Mouse (Mus musculus): ENCODE data around the gene Cxcl2. TPM values are rescaled to one million over a fixed set of nuclear protein-coding genes. Genes with fewer than 3 reads are reported as not detected.

Cxcl2 gene
- polyA plus RNA-seq, 1 experiment from 2014 or later = not detected

DNA sequence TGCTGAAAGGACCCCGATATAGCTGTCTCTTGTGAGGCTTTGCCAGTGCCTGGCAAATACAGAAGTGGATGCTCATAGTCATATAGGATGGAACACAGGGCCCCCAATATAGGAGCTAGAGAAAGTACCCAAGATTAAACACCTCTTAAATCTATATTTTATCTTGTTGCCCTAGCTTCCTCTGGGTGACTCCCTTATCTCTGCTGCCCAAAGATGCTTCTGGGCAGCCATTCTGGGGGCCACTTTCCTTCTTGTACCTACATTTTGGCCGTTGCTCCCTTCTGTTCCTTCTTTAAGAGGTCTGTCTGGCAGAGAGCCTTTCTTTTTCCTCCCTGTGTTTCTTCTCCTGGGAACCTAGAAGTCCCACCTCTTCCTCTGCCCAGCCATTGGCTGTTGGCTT, 41.8 kb downstream of the Cxcl2 start:
- H3K4me1 ChIP-seq = no peaks in the 10 kb centered on the region
- H3K27me3 ChIP-seq = no peaks in the 10 kb centered on the region
- no peak for ATAC-seq (ENCODE audit: insufficient number of reproducible peaks, low FRiP score, low TSS enrichment, low read depth)
- H3K4me2 ChIP-seq (replicated peaks) = no peak overlapping the region
- H3K4me3 ChIP-seq (replicated peaks) = no peak overlapping the region
- H3K9ac ChIP-seq = no peak overlapping the region
- no peak overlapping the region for H3K27ac ChIP-seq (replicated peaks)
- WGBS = 86% methylated on average over 2 of the region's 2 CpGs
- H3K9me3 ChIP-seq (replicated peaks) = no peaks in the 10 kb centered on the region
- H3K36me3 ChIP-seq = no peaks in the 10 kb centered on the region

DNA sequence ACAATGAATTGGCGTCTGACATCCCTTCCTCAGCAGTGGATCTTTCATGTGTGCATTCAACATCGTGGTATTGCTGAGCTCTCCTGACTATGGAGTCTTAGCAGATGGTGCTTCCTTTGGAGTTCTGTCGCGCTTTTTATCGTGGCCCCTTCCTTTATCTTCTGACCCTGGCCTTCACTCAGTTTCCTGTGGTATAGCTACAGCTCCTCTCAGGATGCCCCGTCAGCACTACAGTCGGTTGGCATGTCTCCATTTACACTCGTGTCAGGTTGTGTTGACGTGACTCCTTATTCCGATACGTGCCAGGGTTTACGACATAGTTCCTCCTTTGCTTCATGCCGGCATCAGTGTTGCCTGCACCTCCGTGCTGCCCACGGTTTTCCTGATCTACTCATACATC, 45.8 kb downstream of the Cxcl2 start:
- 85% methylated on average over 15 of the region's 15 CpGs for WGBS
- H3K9me3 ChIP-seq (replicated peaks) = no peaks in the 10 kb centered on the region
- no peak overlapping the region for H3K4me3 ChIP-seq (replicated peaks)

DNA sequence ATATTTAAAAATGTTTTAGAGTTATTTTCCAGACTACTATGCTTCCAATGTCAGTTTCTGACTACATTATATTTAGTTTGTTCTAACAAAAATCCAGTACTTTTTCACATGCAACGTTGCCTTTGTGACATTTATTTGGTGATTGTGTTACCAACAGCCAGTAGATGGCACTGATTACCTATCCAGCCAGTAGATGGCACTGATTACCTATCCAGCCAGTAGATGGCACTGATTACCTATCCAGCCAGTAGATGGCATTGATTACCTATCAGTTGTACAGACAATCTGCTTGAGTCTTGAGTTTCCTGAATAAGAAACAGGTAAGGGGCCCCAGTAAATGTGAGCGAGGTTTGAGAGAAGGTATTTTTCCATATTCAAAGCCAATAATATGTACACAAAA, 47.8 kb downstream of the Cxcl2 start:
- Histone ChIP-seq H3K36me3 (no peaks in the 10 kb centered on the region), H3K27ac (replicated peaks) (no peak overlapping the region), H3K9me3 (replicated peaks) (no peaks in the 10 kb centered on the region), H3K4me3 (replicated peaks) (no peak overlapping the region), H3K4me1 (no peaks in the 10 kb centered on the region), H3K9ac (no peak overlapping the region), H3K4me2 (replicated peaks) (no peak overlapping the region), H3K27me3 (no peaks in the 10 kb centered on the region)
- WGBS = 29% methylated on average over 2 of the region's 2 CpGs
- ATAC-seq (ENCODE audit: insufficient number of reproducible peaks, low FRiP score, low TSS enrichment, low read depth) = no peak

More for the DNA sequence above, 45.8 kb downstream of the Cxcl2 start:
- H3K36me3 ChIP-seq = no peaks in the 10 kb centered on the region
- no peak for ATAC-seq (ENCODE audit: insufficient number of reproducible peaks, low FRiP score, low TSS enrichment, low read depth)
- no peak overlapping the region for H3K9ac ChIP-seq
- no peak overlapping the region for H3K27ac ChIP-seq (replicated peaks)
- H3K4me2 ChIP-seq (replicated peaks) = no peak overlapping the region
- H3K27me3 ChIP-seq = no peaks in the 10 kb centered on the region
- H3K4me1 ChIP-seq = no peaks in the 10 kb centered on the region

DNA sequence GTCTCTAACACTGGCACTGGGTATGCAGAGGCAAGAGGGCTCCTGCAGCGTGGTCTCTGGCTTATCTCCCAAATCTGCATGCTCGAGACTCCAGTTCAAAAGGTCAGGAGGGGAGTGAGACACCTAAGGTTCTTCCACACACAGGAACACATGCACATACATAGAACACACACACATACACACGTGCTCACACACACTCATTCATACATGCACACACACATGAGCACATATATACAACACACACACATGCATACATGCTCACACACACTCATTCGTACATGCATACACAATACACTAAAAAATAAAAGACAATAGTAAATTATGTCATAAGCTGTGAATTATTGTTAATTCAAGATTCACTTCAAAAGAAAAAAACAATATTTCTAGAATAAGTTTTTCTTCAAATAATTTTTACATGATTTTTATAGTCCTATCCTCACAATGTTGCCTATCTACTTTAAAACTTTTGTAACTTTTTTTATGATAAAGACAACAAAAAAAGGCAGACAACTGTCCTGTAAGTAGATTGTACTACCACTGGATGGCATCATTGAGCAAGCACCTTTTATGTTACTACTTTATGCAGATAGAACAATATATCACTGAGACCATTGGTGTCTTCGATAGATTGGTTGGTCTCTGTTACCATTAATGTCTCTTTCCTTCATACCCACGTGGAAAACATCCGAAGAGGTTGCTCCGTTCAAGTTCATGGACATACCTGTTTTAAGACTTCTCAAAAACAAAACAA, 49.2 kb downstream of the Cxcl2 start:
- no peak for ATAC-seq (ENCODE audit: insufficient number of reproducible peaks, low FRiP score, low TSS enrichment, low read depth)
- 85% methylated on average over 8 of the region's 8 CpGs for WGBS

More for the DNA sequence above, 49.2 kb downstream of the Cxcl2 start:
- no peak overlapping the region for H3K4me3 ChIP-seq (replicated peaks)
- H3K4me1 ChIP-seq = no peaks in the 10 kb centered on the region
- H3K27ac ChIP-seq (replicated peaks) = no peak overlapping the region
- no peak overlapping the region for H3K4me2 ChIP-seq (replicated peaks)
- H3K9me3 ChIP-seq (replicated peaks) = no peaks in the 10 kb centered on the region
- H3K36me3 ChIP-seq = no peaks in the 10 kb centered on the region
- H3K9ac ChIP-seq = no peak overlapping the region
- no peaks in the 10 kb centered on the region for H3K27me3 ChIP-seq

Other genes starting within 250 kb of the Cxcl2 start
- 1.4 and 3.2 TPM in 2 replicates for gene Cxcl5, start 144.5 kb upstream of the Cxcl2 start, polyA plus RNA-seq (2015; fragmentation: Nextera tagmentation; extraction: Ambion mirVana)
- 2.7 TPM in 2 replicates for gene Ppbp, start 135.4 kb upstream of the Cxcl2 start, polyA plus RNA-seq (2015; fragmentation: Nextera tagmentation; extraction: Ambion mirVana)
- 110 and 123 TPM in 2 replicates for gene Pf4, start 131.4 kb upstream of the Cxcl2 start, polyA plus RNA-seq (2015; fragmentation: Nextera tagmentation; extraction: Ambion mirVana)
- gene Cxcl3, start 117.8 kb upstream of the Cxcl2 start, polyA plus RNA-seq (2015; fragmentation: Nextera tagmentation; extraction: Ambion mirVana) = 0.16 TPM in 1 of 2 replicates, not detected in the other
- 0.08 and 0.29 TPM in 2 replicates for gene Cxcl15, start 109.3 kb upstream of the Cxcl2 start, polyA plus RNA-seq (2015; fragmentation: Nextera tagmentation; extraction: Ambion mirVana)
- 1.3 TPM in 2 replicates for gene Cxcl1, start 12.6 kb upstream of the Cxcl2 start, polyA plus RNA-seq (2015; fragmentation: Nextera tagmentation; extraction: Ambion mirVana)
- 43.3 and 47.0 TPM in 2 replicates for gene Mthfd2l, start 27.2 kb downstream of the Cxcl2 start, polyA plus RNA-seq (2015; fragmentation: Nextera tagmentation; extraction: Ambion mirVana)
- gene Epgn, start 123.6 kb downstream of the Cxcl2 start, polyA plus RNA-seq (2015; fragmentation: Nextera tagmentation; extraction: Ambion mirVana) = 0.59 TPM in 2 replicates
- 0.56 and 0.60 TPM in 2 replicates for gene Ereg, start 170.8 kb downstream of the Cxcl2 start, polyA plus RNA-seq (2015; fragmentation: Nextera tagmentation; extraction: Ambion mirVana)
- gene Areg, start 235.7 kb downstream of the Cxcl2 start, polyA plus RNA-seq (2015; fragmentation: Nextera tagmentation; extraction: Ambion mirVana) = 1.1 and 1.5 TPM in 2 replicates

All from embryonic facial prominence, embryonic 15.5 days (tissue).